Mouse (Mus musculus) CH12.LX (cell line): ENCODE results near the gene Sart3. TPM values are rescaled to one million over a fixed set of nuclear protein-coding genes. Genes with fewer than 3 reads are reported as not detected.

Source experiments
- DNase-seq: peaks from one replicate; pipeline ENCODE4 v3.0.0-alpha.2; 2013; ENCODE audit errors: extremely low read depth
- H3K27ac ChIP-seq: 2 replicates; pipeline ENCODE4 v1.5.1; 2012; ENCODE audit warnings: low read depth, mild to moderate bottlenecking, control low read depth, moderate library complexity; ENCODE audit not compliant: insufficient read depth
- H3K27me3 ChIP-seq: replicated peaks from 2 replicates; pipeline ENCODE3; 2012; ENCODE audit warnings: inconsistent platforms
- H3K36me3 ChIP-seq, 2 experiments: replicated peaks in 1 of 2; 2 replicates each; pipeline versions ENCODE3 to v1.6.1; 2012; ENCODE audit warnings: inconsistent platforms in 1 of 2, low read length in 1 of 2, mild to moderate bottlenecking in 1 of 2, mixed read lengths in 1 of 2, moderate library complexity in 1 of 2; ENCODE audit not compliant: control insufficient read depth in 1 of 2, insufficient read depth in 1 of 2
- H3K4me1 ChIP-seq, 2 experiments: 2 replicates each; pipeline ENCODE4 v1.6.1; 2012; ENCODE audit warnings: inconsistent platforms in 1 of 2, moderate library complexity in 1 of 2; ENCODE audit not compliant: insufficient read depth in 2 of 2, control insufficient read depth in 1 of 2
- H3K4me2 ChIP-seq: 2 replicates; pipeline ENCODE4 v1.6.1; 2012; ENCODE audit warnings: low read depth, mild to moderate bottlenecking, control low read depth; ENCODE audit not compliant: poor library complexity, insufficient read depth, severe bottlenecking
- H3K4me3 ChIP-seq, 3 experiments: fragments of 150-350 bp in 1 of 3; sonication (generic) in 1 of 3; replicated peaks in 1 of 3; 2 replicates each; pipeline versions ENCODE3 to v1.5.1; 2011 to 2012; ENCODE audit warnings: low read depth in 2 of 3, low read length in 2 of 3, mild to moderate bottlenecking in 2 of 3, moderate library complexity in 2 of 3, control low read depth in 1 of 3, improper control_type of control experiment in 1 of 3, inconsistent platforms in 1 of 3, mixed read lengths in 1 of 3; ENCODE audit not compliant: poor library complexity in 1 of 3
- H3K79me2 ChIP-seq: replicated peaks from 2 replicates; pipeline ENCODE4 v1.6.1; 2012; ENCODE audit warnings: mild to moderate bottlenecking, moderate library complexity; ENCODE audit not compliant: control insufficient read depth, poor library complexity, insufficient read depth, severe bottlenecking; ENCODE audit errors: extremely low read depth
- H3K9ac ChIP-seq: 2 replicates; pipeline ENCODE4 v1.6.1; 2012; ENCODE audit warnings: low read depth, mild to moderate bottlenecking, control low read depth, moderate library complexity; ENCODE audit not compliant: insufficient read depth
- H3K9me3 ChIP-seq: replicated peaks from 2 replicates; pipeline ENCODE3; 2012; ENCODE audit warnings: low read length, inconsistent platforms, mixed read lengths
- CTCF ChIP-seq, 2 experiments: IDR thresholded peaks in 1 of 2; conservative IDR thresholded peaks in 1 of 2; 2 replicates each; pipeline ENCODE4 v1.5.1; 2011 to 2012; ENCODE audit warnings: low read depth in 2 of 2, low read length in 2 of 2, improper control_type of control experiment in 1 of 2, inconsistent platforms in 1 of 2, mild to moderate bottlenecking in 1 of 2, moderate library complexity in 1 of 2
- ELF1 ChIP-seq: IDR thresholded peaks from 2 replicates; pipeline ENCODE4 v1.6.1; 2014; ENCODE audit warnings: low read depth, mild to moderate bottlenecking, inconsistent platforms, low read length, improper control_type of control experiment
- EP300 ChIP-seq: IDR thresholded peaks from 2 replicates; pipeline ENCODE4 v1.6.1; 2011; ENCODE audit warnings: low read length, improper control_type of control experiment
- IRF4 ChIP-seq: IDR thresholded peaks from 2 replicates; pipeline ENCODE4 v1.6.1; 2014; ENCODE audit warnings: low read depth, mild to moderate bottlenecking, inconsistent platforms, low read length, improper control_type of control experiment
- JUN ChIP-seq: IDR thresholded peaks from 2 replicates; pipeline ENCODE4 v1.6.1; 2011; ENCODE audit warnings: low read depth, mild to moderate bottlenecking, low read length, improper control_type of control experiment, moderate library complexity; ENCODE audit not compliant: insufficient read depth
- JUND ChIP-seq: conservative IDR thresholded peaks from 2 replicates; pipeline ENCODE4 v1.6.1; 2011; ENCODE audit warnings: low read depth, low read length, improper control_type of control experiment
- MAFK ChIP-seq: IDR thresholded peaks from 2 replicates; pipeline ENCODE4 v1.6.1; 2011; ENCODE audit warnings: low read length, improper control_type of control experiment; ENCODE audit not compliant: insufficient replicate concordance
- NRF1 ChIP-seq: IDR thresholded peaks from 2 replicates; pipeline ENCODE4 v1.6.1; 2014; ENCODE audit warnings: low read depth, mild to moderate bottlenecking, inconsistent platforms, low read length, improper control_type of control experiment, moderate library complexity
- POLR2AphosphoS2 ChIP-seq: IDR thresholded peaks from 2 replicates; pipeline ENCODE4 v1.6.1; 2011; ENCODE audit warnings: low read depth, low read length, improper control_type of control experiment
- RCOR1 ChIP-seq: conservative IDR thresholded peaks from 2 replicates; pipeline ENCODE4 v1.6.1; 2012; ENCODE audit warnings: low read depth, mild to moderate bottlenecking, inconsistent platforms, low read length, improper control_type of control experiment
- TBP ChIP-seq: conservative IDR thresholded peaks from 2 replicates; pipeline ENCODE4 v1.6.1; 2011; ENCODE audit warnings: low read depth, low read length, improper control_type of control experiment
- TCF12 ChIP-seq: IDR thresholded peaks from 2 replicates; pipeline ENCODE4 v1.6.1; 2014; ENCODE audit warnings: low read depth, mild to moderate bottlenecking, inconsistent platforms, low read length, improper control_type of control experiment
- UBTF ChIP-seq: IDR thresholded peaks from 2 replicates; pipeline ENCODE4 v1.6.1; 2012; ENCODE audit warnings: low read depth, mild to moderate bottlenecking, inconsistent platforms, low read length, improper control_type of control experiment, moderate library complexity
- USF1 ChIP-seq: IDR thresholded peaks from 2 replicates; pipeline ENCODE4 v1.6.1; 2014; ENCODE audit warnings: low read depth, mild to moderate bottlenecking, inconsistent platforms, low read length, improper control_type of control experiment
- USF2 ChIP-seq: conservative IDR thresholded peaks from 2 replicates; pipeline ENCODE4 v1.6.1; 2011; ENCODE audit warnings: low read depth, low read length, improper control_type of control experiment
- ZKSCAN1 ChIP-seq: IDR thresholded peaks from 2 replicates; pipeline ENCODE4 v1.6.1; 2012; ENCODE audit warnings: low read depth, inconsistent platforms, low read length, improper control_type of control experiment, borderline replicate concordance
- ZNF384 ChIP-seq: IDR thresholded peaks from 2 replicates; pipeline ENCODE4 v1.6.1; 2012; ENCODE audit warnings: low read depth, low read length, improper control_type of control experiment, inconsistent platforms
- dilution Hi-C: fragments of 300-500 bp; cut with MboI; formaldehyde crosslinking; loops from 2 replicates; pipeline ENCODE4 v1.14.3; 2020; ENCODE audit warnings: low sequenced_read_pairs; ENCODE audit not compliant: extremely low pct_unique_long_range_greater_than_20kb, extremely low pct_ligation_motif_present
- in situ Hi-C: fragments of 300-500 bp; cut with MboI; formaldehyde crosslinking; loops from 3 replicates; pipeline ENCODE4 v1.14.3; 2019; ENCODE audit warnings: low sequenced_read_pairs, low pct_ligation_motif_present, low pct_unique_long_range_greater_than_20kb, mixed read lengths
- polyA plus RNA-seq: library from polyadenylated mRNA; unstranded; fragments of >175 nt; gene quantifications from 2 replicates; pipeline ENCODE4 v1.2.1, GENCODE M21; 2012; ENCODE audit warnings: low read depth; ENCODE audit not compliant: insufficient read length
- total RNA-seq, 2 experiments: library from RNA; depleted of rRNA; stranded (reverse); fragments of 300-350 nt in 1 of 2; fragments of >200 nt in 1 of 2; gene quantifications; 2 replicates each; pipeline ENCODE4 v1.2.3; 2012 to 2014

The Sart3 gene
- total and polyA plus RNA-seq, 3 experiments: 28.8 to 104 (median 67.0) TPM

DNA sequence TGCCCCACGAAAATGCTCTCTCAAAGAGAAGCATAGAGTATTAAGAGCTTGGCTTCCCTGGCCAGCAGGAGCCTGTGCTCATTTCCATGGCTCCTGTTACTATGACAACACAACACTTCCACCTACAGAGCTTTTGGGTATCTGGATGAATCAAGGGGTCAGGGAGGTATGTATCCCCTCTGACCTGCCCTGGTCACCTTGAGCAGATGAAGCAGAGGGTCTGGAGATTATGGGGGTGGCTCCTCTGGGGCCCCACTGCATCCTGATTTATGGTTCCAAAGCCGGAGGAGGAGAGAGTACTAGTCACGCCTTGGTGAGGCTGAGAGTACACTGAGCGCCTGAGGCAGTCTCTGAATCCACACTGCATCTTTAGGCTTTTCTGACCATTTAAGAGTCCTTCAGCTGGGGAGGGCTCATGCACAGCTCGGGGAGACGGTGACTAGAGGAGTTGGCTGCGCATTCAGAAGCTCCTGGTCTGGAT lies 41.6 kb downstream of the Sart3 start:
- Histone ChIP-seq H3K36me3 (no peaks in the 10 kb centered on the region), H3K4me2 (no peak overlapping the region), H3K27ac (no peak overlapping the region), H3K9me3 (peaks cover 5% of the 10 kb centered on the region), H3K27me3 (peaks cover 54% of the 10 kb centered on the region), H3K4me3 (no peak overlapping the region), H3K4me1 (peaks cover 2 to 9% of the 10 kb centered on the region in 2 experiments; a peak in 3 of 4 replicates), H3K9ac (no peak overlapping the region), H3K79me2 (no peaks in the 10 kb centered on the region)
- no peak for TF ChIP-seq TCF12
- in situ Hi-C loops (loop anchor here (5.0 kb wide), 2 partner anchors 143 to 368 kb away; no protein-coding TSS in a partner anchor), dilution Hi-C loops (no loop called here)
- DNase-seq: no peak

DNA sequence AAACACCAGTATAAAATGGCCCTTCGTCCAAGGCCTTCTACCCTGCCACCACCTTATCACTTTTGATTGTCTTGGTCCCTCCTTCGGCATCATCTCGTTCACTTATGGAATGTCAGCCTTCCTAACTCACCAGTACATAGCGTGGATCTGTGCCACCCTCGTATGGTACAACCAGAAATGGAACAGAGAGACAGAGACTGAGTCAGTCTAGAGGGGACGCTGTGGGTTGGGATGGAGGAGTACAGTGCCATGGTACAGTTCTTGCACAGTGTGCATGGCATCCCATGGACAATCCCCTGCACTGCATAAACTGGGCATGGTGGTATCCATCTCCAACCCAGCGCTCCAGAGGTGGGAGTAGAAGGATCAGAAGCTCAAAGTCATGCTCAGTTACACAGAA lies 43.6 kb downstream of the Sart3 start:
- dilution Hi-C loops: no loop called here
- no peak for TF ChIP-seq ZKSCAN1
- TF ChIP-seq EP300: no peak
- no peak for TF ChIP-seq TBP
- TF ChIP-seq JUN: no peak
- TF ChIP-seq UBTF: no peak
- no peak for TF ChIP-seq RCOR1
- no peak for TF ChIP-seq POLR2AphosphoS2
- TF ChIP-seq USF2: no peak
- no peak for TF ChIP-seq CTCF (conservative IDR thresholded peaks at IDR 0.05 in 1 of 2, IDR thresholded peaks at IDR 0.05 in 1 of 2; ENCODE audit: low read depth in 2 of 2, low read length in 2 of 2)
- no peak for TF ChIP-seq NRF1
- TF ChIP-seq USF1: no peak
- no peak for TF ChIP-seq MAFK
- no peak for TF ChIP-seq IRF4
- no peak for TF ChIP-seq TCF12
- TF ChIP-seq ZNF384: no peak
- TF ChIP-seq JUND: no peak
- no peak for TF ChIP-seq ELF1

More for the DNA sequence above, 43.6 kb downstream of the Sart3 start:
- Histone ChIP-seq H3K4me3 (no peak overlapping the region), H3K4me1 (peaks cover 3% of the 10 kb centered on the region in 2 experiments; a peak in 3 of 4 replicates), H3K4me2 (no peak overlapping the region), H3K36me3 (no peaks in the 10 kb centered on the region), H3K27me3 (peaks cover 65% of the 10 kb centered on the region), H3K9ac (no peak overlapping the region), H3K27ac (no peak overlapping the region), H3K79me2 (no peaks in the 10 kb centered on the region), H3K9me3 (peaks cover 5% of the 10 kb centered on the region)
- in situ Hi-C loops: loop anchor here (5.0 kb wide), 1 partner anchor 256 kb away; no protein-coding TSS in a partner anchor
- DNase-seq: no peak
